Mouse (Mus musculus) ovary, adult 18-20 months (tissue): ENCODE measurements at regions not wholly inside any gene's neighbourhood (a gene's known extent, or its start where the extent isn't known, plus 50 kb on each side); places are given as distances from the start of the nearest gene placed in this dataset.
"Not testable (repeated sequence)": the region's sequence is repeated elsewhere in the genome, so short reads cannot be mapped to it uniquely, and the experiment has no call there.

Experiments used
- DNase-seq: peaks from one replicate; pipeline ENCODE4 v3.0.0; 2022; ENCODE audit warnings: low spot score, mixed read lengths

GRCm38 (mm10) chr16:15157852-15158251 lies 159.4 kb upstream of the Gm21897 start:
- DNase-seq: no peak

- DNase-seq: peak; percentile 1
Observed at GRCm38 (mm10) chr16:15175516-15175915, 141.7 kb upstream of the Gm21897 start.

- DNase-seq: no peak
Observed at GRCm38 (mm10) chr16:15185714-15186113, 131.5 kb upstream of the Gm21897 start.

- DNase-seq: peak; percentile 11
Observed at GRCm38 (mm10) chr16:15194926-15195711, 122.1 kb upstream of the Gm21897 start.

- DNase-seq: not testable (repeated sequence)
Observed at GRCm38 (mm10) chr16:15195931-15196330, 121.3 kb upstream of the Gm21897 start.

GRCm38 (mm10) chr16:15196855-15197254 lies 120.4 kb upstream of the Gm21897 start:
- DNase-seq: no peak

GRCm38 (mm10) chr16:15215921-15216320 lies 101.3 kb upstream of the Gm21897 start:
- DNase-seq: no peak

GRCm38 (mm10) chr16:15220961-15221547 lies 96.2 kb upstream of the Gm21897 start:
- DNase-seq: no peak

- DNase-seq: no peak
Observed at GRCm38 (mm10) chr16:15237836-15238235, 79.4 kb upstream of the Gm21897 start.

- no peak for DNase-seq
Observed at GRCm38 (mm10) chr16:15238449-15238848, 78.8 kb upstream of the Gm21897 start.

GRCm38 (mm10) chr16:15250186-15250585 lies 67.1 kb upstream of the Gm21897 start:
- no peak for DNase-seq

- DNase-seq: no peak
Observed at GRCm38 (mm10) chr16:15251686-15252085, 65.6 kb upstream of the Gm21897 start.

GRCm38 (mm10) chr16:15252666-15253347 lies 64.5 kb upstream of the Gm21897 start:
- DNase-seq: no peak

- no peak for DNase-seq
Observed at GRCm38 (mm10) chr16:15253348-15253693, 63.9 kb upstream of the Gm21897 start.

GRCm38 (mm10) chr16:15254669-15255068 lies 62.6 kb upstream of the Gm21897 start:
- DNase-seq: no peak

GRCm38 (mm10) chr16:15259474-15259873 lies 57.8 kb upstream of the Gm21897 start:
- DNase-seq: no peak

GRCm38 (mm10) chr16:15260069-15260468 lies 57.2 kb upstream of the Gm21897 start:
- no peak for DNase-seq
